Mouse (Mus musculus): ENCODE measurements around the gene Pkp3. TPM values are rescaled to one million over a fixed set of nuclear protein-coding genes. Genes with fewer than 3 reads are reported as not detected.

The Pkp3 gene
- 186 TPM for polyA plus RNA-seq (2017; shearing (Covaris generic))

DNA sequence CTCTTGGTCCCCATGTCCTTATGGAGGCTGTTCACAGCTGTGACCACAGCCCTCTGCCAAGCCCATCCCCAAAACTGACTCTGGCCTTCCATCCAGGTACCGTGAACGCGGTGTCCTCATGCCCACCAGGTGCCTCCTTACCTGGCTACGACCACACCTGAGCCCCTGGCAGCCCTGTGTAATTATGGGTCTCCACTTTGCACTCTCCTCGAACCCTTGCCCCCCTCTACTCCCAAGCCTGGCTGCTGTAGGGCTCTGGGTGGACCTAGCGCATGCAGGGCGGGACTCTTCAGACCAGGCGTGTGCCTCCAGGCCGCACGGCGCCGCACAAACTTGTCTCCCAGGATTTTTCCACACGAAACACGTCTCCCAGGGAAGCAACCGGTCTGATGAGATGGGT is at the start of gene Pkp3:
Gene Pkp3, plus strand, starts transcription at position 378 of the 400 bp plus-strand sequence.

DNA sequence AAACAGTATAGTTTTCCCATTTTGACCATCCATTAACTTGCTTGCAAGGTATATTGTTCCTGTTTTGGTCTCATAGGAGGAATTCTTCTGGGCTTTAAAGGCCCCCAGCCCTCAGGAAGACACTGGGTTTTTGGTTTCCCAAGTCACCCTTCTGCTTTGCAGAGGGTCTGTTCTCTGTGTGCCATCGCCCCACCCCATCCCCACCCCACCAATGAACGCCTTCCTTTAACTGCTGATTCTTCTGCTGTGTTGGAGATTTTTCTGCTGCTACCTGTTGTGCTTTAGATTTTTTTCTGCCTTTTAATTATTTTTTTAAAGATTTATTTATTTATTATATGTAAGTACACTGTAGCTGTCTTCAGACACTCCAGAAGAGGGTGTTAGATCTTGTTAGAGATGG is 49.2 kb upstream of the Pkp3 start, which contains the start of gene Gm17387:
Gene Gm17387, plus strand, starts transcription at position 301 of the 400 bp plus-strand sequence.

DNA sequence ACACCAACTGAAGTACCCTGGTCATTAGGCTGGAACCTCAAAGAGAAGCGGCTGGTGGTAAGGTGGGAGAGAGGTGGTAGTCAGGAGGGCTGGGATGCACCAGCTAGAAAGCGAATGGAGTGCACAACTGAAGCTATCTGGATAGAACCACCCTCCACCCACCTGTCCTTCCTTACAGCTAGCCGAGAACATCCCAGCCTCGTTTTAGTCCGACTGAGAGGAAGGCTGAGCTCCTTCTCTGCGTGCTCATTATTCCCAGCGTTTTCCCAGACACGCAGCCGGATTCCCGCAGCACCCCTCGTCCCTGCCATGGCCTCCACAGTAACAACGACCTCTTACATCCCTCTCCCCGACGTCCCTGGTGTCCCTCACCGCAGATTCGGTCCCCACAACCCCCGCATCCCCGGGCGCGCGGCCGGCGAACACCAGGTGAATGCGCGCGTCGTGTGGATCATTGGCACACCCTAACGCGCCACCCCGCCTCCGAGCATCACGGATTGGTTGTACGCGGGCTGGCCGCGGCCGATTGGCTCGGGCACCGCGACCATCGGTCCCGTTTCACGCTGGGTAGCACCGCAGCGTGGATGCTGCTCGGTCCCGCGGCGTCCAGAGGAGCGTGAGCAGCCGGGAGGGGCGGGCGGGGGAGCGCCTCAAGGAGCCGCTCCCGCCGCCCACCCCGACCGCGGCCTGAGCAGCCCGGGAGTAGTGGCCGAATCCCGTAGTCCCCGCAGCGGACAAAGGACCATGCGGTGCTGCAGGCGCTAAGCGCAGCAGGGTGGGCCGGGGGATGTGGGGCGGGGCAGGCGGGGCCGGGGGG is 17.4 kb upstream of the Pkp3 start, which contains the start of gene B4galnt4:
Gene B4galnt4, plus strand, starts transcription at position 679 of the 817 bp plus-strand sequence.

GRCm38 (mm10) chr7:141099911-141100691 is 22.1 kb downstream of the Pkp3 start, which contains the start of gene Sigirr:
Gene Sigirr, minus strand, starts transcription at chr7:141100572.

GRCm38 (mm10) chr7:141117636-141118035 is 39.6 kb downstream of the Pkp3 start, which contains the start of gene Ano9:
Gene Ano9, minus strand, starts transcription at chr7:141117806.

DNA sequence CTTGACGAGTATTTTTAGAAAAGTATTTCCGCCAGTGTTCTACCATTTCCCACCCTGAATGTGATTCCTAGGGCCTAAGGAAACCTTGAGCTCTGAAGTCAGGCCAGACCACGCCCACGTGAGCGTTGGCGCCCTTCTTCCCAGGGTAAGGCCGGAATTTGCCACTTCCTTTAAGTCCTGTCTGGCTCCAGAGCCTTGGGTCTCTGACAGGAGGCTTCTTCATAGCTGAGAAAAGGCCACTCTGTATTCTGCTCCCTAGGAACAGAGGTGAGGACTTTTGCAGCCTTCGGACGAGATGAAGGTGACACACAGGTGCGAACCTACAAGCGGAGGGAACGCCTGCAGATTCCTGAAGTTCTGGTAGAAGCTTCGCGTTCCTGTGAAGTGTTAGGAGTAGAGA is 44.2 kb downstream of the Pkp3 start, which contains the start of gene Ptdss2:
Gene Ptdss2, plus strand, starts transcription at position 138 of the 400 bp plus-strand sequence.

Other genes with a start within 250 kb of the Pkp3 start
- gene Urah, start 243.2 kb upstream of the Pkp3 start, polyA plus RNA-seq (2017; shearing (Covaris generic)): not detected
- gene Scgb1c1, start 232.7 kb upstream of the Pkp3 start, polyA plus RNA-seq (2017; shearing (Covaris generic)): not detected
- gene Odf3, start 230.4 kb upstream of the Pkp3 start, polyA plus RNA-seq (2017; shearing (Covaris generic)): 0.30 TPM
- 1.3 TPM for gene Gm45785, start 221.9 kb upstream of the Pkp3 start, polyA plus RNA-seq (2017; shearing (Covaris generic))
- gene Ric8a, start 221.3 kb upstream of the Pkp3 start, polyA plus RNA-seq (2017; shearing (Covaris generic)): 107 TPM
- gene Bet1l, start 220.6 kb upstream of the Pkp3 start, polyA plus RNA-seq (2017; shearing (Covaris generic)): 51.2 TPM
- 145 TPM for gene Psmd13, start 196.2 kb upstream of the Pkp3 start, polyA plus RNA-seq (2017; shearing (Covaris generic))
- 2.6 TPM for gene Sirt3, start 195.9 kb upstream of the Pkp3 start, polyA plus RNA-seq (2017; shearing (Covaris generic))
- not detected for gene Cox8b, start 177.8 kb upstream of the Pkp3 start, polyA plus RNA-seq (2017; shearing (Covaris generic))
- 0.11 TPM for gene Nlrp6, start 157.3 kb upstream of the Pkp3 start, polyA plus RNA-seq (2017; shearing (Covaris generic))
- 9.2 TPM for gene Pgghg, start 136.8 kb upstream of the Pkp3 start, polyA plus RNA-seq (2017; shearing (Covaris generic))
- not detected for gene Ifitm5, start 127.9 kb upstream of the Pkp3 start, polyA plus RNA-seq (2017; shearing (Covaris generic))
- gene Gm45717, start 122.3 kb upstream of the Pkp3 start, polyA plus RNA-seq (2017; shearing (Covaris generic)): not detected
- gene Ifitm2, start 122.2 kb upstream of the Pkp3 start, polyA plus RNA-seq (2017; shearing (Covaris generic)): 19.8 TPM
- 8.4 TPM for gene Ifitm1, start 111.0 kb upstream of the Pkp3 start, polyA plus RNA-seq (2017; shearing (Covaris generic))
- gene Ifitm3, start 67.4 kb upstream of the Pkp3 start, polyA plus RNA-seq (2017; shearing (Covaris generic)): 9.4 TPM
- not detected for gene Ifitm6, start 60.3 kb upstream of the Pkp3 start, polyA plus RNA-seq (2017; shearing (Covaris generic))
- gene Gm17387, start 49.1 kb upstream of the Pkp3 start, polyA plus RNA-seq (2017; shearing (Covaris generic)): not detected
- 19.2 TPM for gene B4galnt4, start 17.1 kb upstream of the Pkp3 start, polyA plus RNA-seq (2017; shearing (Covaris generic))
- gene Sigirr, start 22.4 kb downstream of the Pkp3 start, polyA plus RNA-seq (2017; shearing (Covaris generic)): 69.4 TPM
- gene Ano9, start 39.6 kb downstream of the Pkp3 start, polyA plus RNA-seq (2017; shearing (Covaris generic)): not detected
- 4.1 TPM for gene Ptdss2, start 44.2 kb downstream of the Pkp3 start, polyA plus RNA-seq (2017; shearing (Covaris generic))
- gene Rnh1, start 94.6 kb downstream of the Pkp3 start, polyA plus RNA-seq (2017; shearing (Covaris generic)): 81.9 TPM
- 25.0 TPM for gene Hras, start 115.8 kb downstream of the Pkp3 start, polyA plus RNA-seq (2017; shearing (Covaris generic))
- 2.7 TPM for gene Lrrc56, start 115.9 kb downstream of the Pkp3 start, polyA plus RNA-seq (2017; shearing (Covaris generic))
- gene Lmntd2, start 135.9 kb downstream of the Pkp3 start, polyA plus RNA-seq (2017; shearing (Covaris generic)): 13.5 TPM
- 6.5 TPM for gene Rassf7, start 137.6 kb downstream of the Pkp3 start, polyA plus RNA-seq (2017; shearing (Covaris generic))
- gene Phrf1, start 150.6 kb downstream of the Pkp3 start, polyA plus RNA-seq (2017; shearing (Covaris generic)): 95.3 TPM
- gene Irf7, start 188.3 kb downstream of the Pkp3 start, polyA plus RNA-seq (2017; shearing (Covaris generic)): 405 TPM
- not detected for gene Cdhr5, start 198.6 kb downstream of the Pkp3 start, polyA plus RNA-seq (2017; shearing (Covaris generic))
- gene Sct, start 200.9 kb downstream of the Pkp3 start, polyA plus RNA-seq (2017; shearing (Covaris generic)): not detected
- not detected for gene Drd4, start 213.8 kb downstream of the Pkp3 start, polyA plus RNA-seq (2017; shearing (Covaris generic))
- 53.6 TPM for gene Deaf1, start 249.5 kb downstream of the Pkp3 start, polyA plus RNA-seq (2017; shearing (Covaris generic))
- gene Tmem80, start 249.5 kb downstream of the Pkp3 start, polyA plus RNA-seq (2017; shearing (Covaris generic)): 23.2 TPM